Mouse (Mus musculus): ENCODE data around the gene Defb25.

DNA sequence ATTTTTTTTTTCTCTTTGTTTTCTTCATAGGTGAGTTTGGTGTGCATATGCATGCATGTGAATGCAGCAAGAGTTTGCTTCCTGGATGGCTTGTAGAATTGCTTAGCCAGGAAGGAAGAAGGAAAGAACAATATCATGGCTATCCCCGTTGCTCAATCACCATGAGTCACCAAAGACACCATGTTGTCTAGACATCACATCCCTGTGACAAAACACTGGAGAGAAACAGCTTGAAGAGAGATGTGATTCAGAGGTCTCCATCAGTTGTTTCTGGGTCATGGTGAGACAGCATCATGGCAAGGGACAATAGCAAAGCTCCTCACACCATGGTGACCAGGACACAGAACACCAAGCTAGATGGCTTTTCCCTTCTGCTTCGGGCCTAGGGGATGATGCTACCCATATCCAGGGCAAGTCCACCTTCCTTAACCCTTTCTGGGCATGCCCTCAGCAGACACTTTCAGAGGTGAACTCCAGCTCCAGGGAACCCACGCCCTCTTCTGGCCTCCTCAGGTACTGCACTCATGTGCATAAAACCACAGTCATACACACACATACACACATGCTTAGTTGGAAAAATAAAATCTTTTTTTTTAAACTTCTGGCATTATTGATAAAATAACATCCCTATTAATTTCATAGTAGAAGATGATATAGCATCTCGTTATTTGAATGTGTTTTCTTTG, 21.4 kb downstream of the Defb25 start:
- TF ChIP-seq POLR2A (IDR thresholded peaks at IDR 0.05; ENCODE audit: control insufficient read depth, extremely low read depth, insufficient read depth, low read length, poor library complexity): no peak
- peak; percentile 19; the same call in 1 of the 2 replicates for TF ChIP-seq CTCF (IDR thresholded peaks at IDR 0.05; ENCODE audit: borderline replicate concordance, control insufficient read depth, extremely low read depth, insufficient read depth, low read length, poor library complexity)

Measured in thymus, adult 2 months (tissue).